Mouse (Mus musculus) kidney, postnatal 0 days (tissue): ENCODE measurements at regions not wholly inside any gene's neighbourhood (a gene's known extent, or its start where the extent isn't known, plus 50 kb on each side); places are given as distances from the start of the nearest gene placed in this dataset.
A peak's percentile ranks its signal among the peaks of the same experiment; 100 is the strongest.

Experiments
- ATAC-seq: fragments of 200-750 bp; cut with Nextera tagmentation; replicated peaks from 2 replicates; pipeline ENCODE4 v1.8.0; 2017; ENCODE audit warnings: low read depth, moderate number of reproducible peaks, moderate TSS enrichment, moderate library complexity; ENCODE audit not compliant: low FRiP score
- DNase-seq: peaks from one replicate; pipeline ENCODE4 v3.0.0-alpha.2; 2016; ENCODE audit warnings: low spot score
- H3K27ac ChIP-seq: fragments of 300-500 bp; sonication (generic); 2 replicates; pipeline ENCODE4 v1.5.1; 2014; ENCODE audit warnings: mild to moderate bottlenecking
- H3K27me3 ChIP-seq: fragments of 300-500 bp; sonication (generic); 2 replicates; pipeline ENCODE4 v1.6.1; 2014; ENCODE audit warnings: low read length, mixed read lengths; ENCODE audit not compliant: insufficient read depth
- H3K36me3 ChIP-seq: fragments of 300-500 bp; sonication (generic); 2 replicates; pipeline ENCODE4 v1.6.1; 2014; ENCODE audit warnings: low read length, mixed read lengths; ENCODE audit not compliant: insufficient read depth
- H3K4me1 ChIP-seq: fragments of 300-500 bp; sonication (generic); replicated peaks from 2 replicates; pipeline ENCODE4 v1.6.1; 2014; ENCODE audit warnings: antibody characterized with exemption, low read length, mixed read lengths; ENCODE audit not compliant: insufficient read depth
- H3K4me2 ChIP-seq: fragments of 300-500 bp; sonication (generic); 2 replicates; pipeline ENCODE4 v1.6.1; 2014; ENCODE audit warnings: mild to moderate bottlenecking, low read length, moderate library complexity, mixed read lengths
- H3K4me3 ChIP-seq: fragments of 300-500 bp; sonication (generic); replicated peaks from 2 replicates; pipeline ENCODE4 v1.5.1; 2014; ENCODE audit warnings: low read depth, low read length
- H3K9ac ChIP-seq: fragments of 300-500 bp; sonication (generic); 2 replicates; pipeline ENCODE4 v1.6.1; 2014; ENCODE audit warnings: low read depth, low read length
- H3K9me3 ChIP-seq: fragments of 300-500 bp; sonication (generic); replicated peaks from 2 replicates; pipeline ENCODE4 v1.6.1; 2016; ENCODE audit warnings: low read length, inconsistent platforms, mixed read lengths
- CTCF ChIP-seq: IDR thresholded peaks from 2 replicates; pipeline ENCODE4 v1.5.1; 2016; ENCODE audit warnings: antibody characterized with exemption, low read depth, mild to moderate bottlenecking, moderate library complexity
- WGBS: fragments of 180-500 bp; shearing (Covaris S2); extraction: QIAGEN DNeasy Blood & Tissue Kit; methylation state at CpG from one replicate; pipeline ENCODE4 v1.1.7; 2014; 5-methylcytosine and 5-hydroxymethylcytosine counted together

DNA sequence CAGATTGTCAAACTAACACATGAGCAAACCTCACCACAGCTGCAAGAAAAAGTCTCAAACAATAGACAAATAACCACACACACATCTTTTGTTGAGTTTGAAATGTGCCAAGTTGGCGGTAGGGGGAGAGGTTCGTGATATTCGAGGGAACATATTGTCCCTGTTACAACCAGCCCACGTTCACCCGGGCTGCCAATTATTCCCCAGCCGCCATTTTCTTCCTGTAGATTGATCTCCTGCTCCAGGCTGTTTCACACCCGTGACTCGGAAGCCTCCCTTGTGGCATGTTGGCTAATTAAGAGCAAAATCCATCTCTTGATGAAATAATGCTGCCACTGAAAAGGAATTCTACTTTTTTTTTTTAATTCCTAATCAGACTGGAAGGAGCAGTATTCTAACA lies 211.1 kb upstream of the Spred2 start:
- no peak for ATAC-seq
- Histone ChIP-seq H3K4me3 (no peak overlapping the region), H3K27me3 (no peaks in the 10 kb centered on the region), H3K27ac (no peak overlapping the region), H3K36me3 (no peaks in the 10 kb centered on the region), H3K4me2 (no peak overlapping the region), H3K4me1 (no peaks in the 10 kb centered on the region), H3K9ac (no peak overlapping the region), H3K9me3 (no peaks in the 10 kb centered on the region)
- TF ChIP-seq CTCF, result no peak
- no peak for DNase-seq
- 85% methylated on average over 8 of the region's 8 CpGs for WGBS

DNA sequence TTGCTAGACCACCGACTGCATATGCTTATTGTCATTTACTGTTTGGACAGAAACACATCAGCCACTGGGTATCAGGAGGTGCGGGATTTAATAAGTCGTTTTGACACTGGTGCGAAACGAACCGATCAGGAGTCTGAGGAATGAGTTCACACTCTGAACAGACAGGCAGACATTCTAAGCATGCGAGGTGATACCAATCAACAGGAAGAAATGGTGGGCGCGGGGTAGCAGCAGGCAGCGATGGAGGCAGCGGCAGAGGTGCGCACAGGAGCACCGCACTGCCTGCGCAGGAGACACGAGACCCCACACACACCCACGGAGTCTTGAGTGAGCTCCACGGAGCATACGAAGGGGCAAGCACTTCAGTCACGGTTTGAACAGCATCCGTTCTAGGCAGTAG lies 210.6 kb upstream of the Spred2 start:
- peak overlapping the region; percentile 23 for H3K4me2 ChIP-seq
- ATAC-seq, result no peak

GRCm38 (mm10) chr11:19714211-19714610 lies 210.0 kb upstream of the Spred2 start:
- 14% methylated on average over 5 of the region's 5 CpGs for WGBS
- Histone ChIP-seq H3K36me3 (no peaks in the 10 kb centered on the region), H3K9me3 (no peaks in the 10 kb centered on the region), H3K27me3 (no peaks in the 10 kb centered on the region), H3K9ac (no peak overlapping the region), H3K4me3 (no peak overlapping the region), H3K4me2 (peak overlapping the region; percentile 23), H3K4me1 (no peaks in the 10 kb centered on the region), H3K27ac (no peak overlapping the region)
- ATAC-seq, result no peak
- DNase-seq, result peak; percentile 54
- TF ChIP-seq CTCF, result peak; percentile 52

More for the DNA sequence above, 210.6 kb upstream of the Spred2 start:
- 66% methylated on average over 20 of the region's 20 CpGs for WGBS
- no peak overlapping the region for H3K27ac ChIP-seq
- no peak for DNase-seq
- H3K9me3 ChIP-seq, result no peaks in the 10 kb centered on the region
- no peak for TF ChIP-seq CTCF
- no peaks in the 10 kb centered on the region for H3K27me3 ChIP-seq
- H3K4me3 ChIP-seq, result no peak overlapping the region
- no peaks in the 10 kb centered on the region for H3K36me3 ChIP-seq
- H3K9ac ChIP-seq, result no peak overlapping the region
- no peaks in the 10 kb centered on the region for H3K4me1 ChIP-seq

GRCm38 (mm10) chr11:19714888-19715595 lies 209.1 kb upstream of the Spred2 start:
- Histone ChIP-seq H3K9ac (no peak overlapping the region), H3K9me3 (no peaks in the 10 kb centered on the region), H3K4me3 (no peak overlapping the region), H3K36me3 (no peaks in the 10 kb centered on the region), H3K27me3 (no peaks in the 10 kb centered on the region), H3K27ac (no peak overlapping the region), H3K4me2 (no peak overlapping the region), H3K4me1 (no peaks in the 10 kb centered on the region)
- TF ChIP-seq CTCF, result no peak
- DNase-seq (no peak), ATAC-seq (no peak)
- 27% methylated on average over 8 of the region's 8 CpGs for WGBS

- ATAC-seq, result no peak
- H3K36me3 ChIP-seq, result no peaks in the 10 kb centered on the region
- no peak for DNase-seq
- no peaks in the 10 kb centered on the region for H3K9me3 ChIP-seq
- H3K4me1 ChIP-seq, result no peaks in the 10 kb centered on the region
- no peak overlapping the region for H3K27ac ChIP-seq
- H3K9ac ChIP-seq, result no peak overlapping the region
- no peak overlapping the region for H3K4me3 ChIP-seq
- H3K27me3 ChIP-seq, result no peaks in the 10 kb centered on the region
- no peak overlapping the region for H3K4me2 ChIP-seq
- TF ChIP-seq CTCF, result no peak
- WGBS, result 96% methylated on average over 9 of the region's 9 CpGs
Observed at GRCm38 (mm10) chr11:19718165-19718564, 206.0 kb upstream of the Spred2 start.

DNA sequence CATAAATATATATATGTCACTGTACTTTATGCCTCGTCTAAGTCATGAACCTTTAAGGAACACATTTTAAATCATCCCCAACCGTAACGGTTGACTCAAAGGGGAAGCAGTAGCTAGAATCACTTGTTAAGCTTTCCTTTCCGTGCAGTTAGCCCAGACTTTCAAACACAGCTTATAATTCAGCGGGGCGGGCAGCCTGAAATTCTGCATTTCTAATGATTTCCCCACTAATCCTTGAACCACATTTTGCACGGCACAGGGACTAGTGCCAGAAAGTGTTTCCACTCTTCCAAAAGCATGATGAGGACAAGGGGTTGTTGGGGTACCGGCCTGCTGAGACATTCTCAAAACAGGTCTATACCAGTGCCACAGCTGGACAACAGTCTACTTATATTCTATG lies 195.1 kb upstream of the Spred2 start:
- H3K27ac ChIP-seq, result no peak overlapping the region
- TF ChIP-seq CTCF, result no peak
- no peaks in the 10 kb centered on the region for H3K4me1 ChIP-seq
- H3K4me3 ChIP-seq, result no peak overlapping the region
- ATAC-seq, result no peak
- H3K27me3 ChIP-seq, result no peaks in the 10 kb centered on the region
- WGBS, result 87% methylated on average over 8 of the region's 8 CpGs
- H3K36me3 ChIP-seq, result no peaks in the 10 kb centered on the region
- no peak overlapping the region for H3K9ac ChIP-seq
- DNase-seq, result no peak
- H3K4me2 ChIP-seq, result no peak overlapping the region
- H3K9me3 ChIP-seq, result no peaks in the 10 kb centered on the region; the same call in 1 of the 2 replicates

GRCm38 (mm10) chr11:19730747-19731146 lies 193.4 kb upstream of the Spred2 start:
- H3K27ac ChIP-seq, result no peak overlapping the region
- 89% methylated on average over 5 of the region's 5 CpGs for WGBS
- H3K9me3 ChIP-seq, result no peaks in the 10 kb centered on the region; the same call in 1 of the 2 replicates
- no peaks in the 10 kb centered on the region for H3K27me3 ChIP-seq
- ATAC-seq (no peak), DNase-seq (no peak)
- no peaks in the 10 kb centered on the region for H3K36me3 ChIP-seq
- H3K9ac ChIP-seq, result no peak overlapping the region
- no peaks in the 10 kb centered on the region for H3K4me1 ChIP-seq
- TF ChIP-seq CTCF, result no peak
- H3K4me2 ChIP-seq, result no peak overlapping the region
- no peak overlapping the region for H3K4me3 ChIP-seq
